Mouse (Mus musculus): Measurements from ENCODE around the gene Aqp3.

DNA sequence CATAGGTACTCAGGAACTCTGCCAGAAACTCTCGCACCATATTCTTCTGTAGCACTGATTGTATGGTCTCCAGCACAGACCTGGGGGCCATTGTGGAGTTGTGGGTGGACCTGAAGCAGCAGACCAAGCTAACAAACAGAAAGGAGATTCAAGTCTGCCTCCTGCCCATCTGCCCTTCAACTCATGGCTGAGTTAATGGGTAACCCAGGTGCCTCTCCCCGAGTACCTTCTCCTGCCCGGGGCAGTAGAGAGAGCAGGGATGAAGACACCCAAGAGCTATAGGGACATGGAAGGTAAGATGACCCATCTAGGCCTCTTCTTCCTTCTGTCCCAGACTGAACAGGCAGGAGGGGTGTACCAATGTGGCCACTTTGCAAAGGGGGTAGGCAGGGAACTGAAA is 52.7 kb downstream of the Aqp3 start:
- TF ChIP-seq TAL1 (IDR thresholded peaks at IDR 0.05; ENCODE audit: low read length) (no peak), GATA1 (IDR thresholded peaks at IDR 0.05; ENCODE audit: low read length) (no peak)
